Mouse (Mus musculus) liver, embryonic 11.5 days (tissue): ENCODE measurements at regions not wholly inside any gene's neighbourhood (a gene's known extent, or its start where the extent isn't known, plus 50 kb on each side); places are given as distances from the start of the nearest gene placed in this dataset.
"Not testable (repeated sequence)": the region's sequence is repeated elsewhere in the genome, so short reads cannot be mapped to it uniquely, and the experiment has no call there.

Experiments
- ATAC-seq: fragments of 200-750 bp; cut with Nextera tagmentation; replicated peaks from 2 replicates; pipeline ENCODE4 v1.8.0; 2017; ENCODE audit warnings: moderate number of reproducible peaks, mild to moderate bottlenecking, moderate TSS enrichment, moderate library complexity; ENCODE audit not compliant: low FRiP score
- DNase-seq: peaks from one replicate; pipeline ENCODE4 v3.0.0-alpha.2; 2017; ENCODE audit warnings: low spot score
- H3K27ac ChIP-seq: fragments of 300-500 bp; sonication (generic); 2 replicates; pipeline ENCODE4 v1.5.1; 2014; ENCODE audit warnings: mild to moderate bottlenecking, low read depth, low read length, control low read depth
- H3K27me3 ChIP-seq: fragments of 300-500 bp; sonication (generic); replicated peaks from 2 replicates; pipeline ENCODE4 v1.6.1; 2014; ENCODE audit warnings: low read length, mixed read lengths; ENCODE audit not compliant: control insufficient read depth, insufficient read depth
- H3K36me3 ChIP-seq: fragments of 300-500 bp; sonication (generic); 2 replicates; pipeline ENCODE4 v1.6.1; 2014; ENCODE audit warnings: mild to moderate bottlenecking, low read length, moderate library complexity, mixed read lengths; ENCODE audit not compliant: control insufficient read depth, insufficient read depth
- H3K4me1 ChIP-seq: fragments of 300-500 bp; sonication (generic); replicated peaks from 2 replicates; pipeline ENCODE4 v1.6.1; 2014; ENCODE audit warnings: low read length, mixed read lengths; ENCODE audit not compliant: control insufficient read depth, insufficient read depth
- H3K4me2 ChIP-seq: fragments of 300-500 bp; sonication (generic); 2 replicates; pipeline ENCODE4 v1.6.1; 2014; ENCODE audit warnings: mild to moderate bottlenecking, control low read depth, moderate library complexity
- H3K4me3 ChIP-seq: fragments of 300-500 bp; sonication (generic); 2 replicates; pipeline ENCODE4 v1.5.1; 2014; ENCODE audit warnings: low read depth, low read length, control low read depth
- H3K9ac ChIP-seq: fragments of 300-500 bp; sonication (generic); 2 replicates; pipeline ENCODE4 v1.6.1; 2014; ENCODE audit warnings: low read depth, low read length, control low read depth
- H3K9me3 ChIP-seq: fragments of 300-500 bp; sonication (generic); 2 replicates; pipeline ENCODE4 v1.6.1; 2016; ENCODE audit warnings: low read length, inconsistent platforms, mixed read lengths; ENCODE audit not compliant: control insufficient read depth
- WGBS: fragments of 180-500 bp; shearing (Covaris S2); extraction: QIAGEN DNeasy Blood & Tissue Kit; methylation state at CpG from one replicate; pipeline ENCODE4 v1.1.7; 2014; 5-methylcytosine and 5-hydroxymethylcytosine counted together

- H3K4me2 ChIP-seq, H3K9ac ChIP-seq: not testable (repeated sequence)
- peak overlapping the region; percentile 17 for H3K4me3 ChIP-seq
Measured at GRCm38 (mm10) chr12:22156467-22157037, 739.1 kb upstream of the Ywhaq start.

GRCm38 (mm10) chr12:22155341-22155740 lies 737.9 kb upstream of the Ywhaq start:
- not testable (repeated sequence) for H3K4me1 ChIP-seq, H3K9me3 ChIP-seq, H3K4me3 ChIP-seq, DNase-seq, H3K4me2 ChIP-seq, H3K36me3 ChIP-seq, H3K27ac ChIP-seq, H3K27me3 ChIP-seq, ATAC-seq, H3K9ac ChIP-seq
- 73% methylated on average over 4 of the region's 8 CpGs for WGBS

More at GRCm38 (mm10) chr12:22156467-22157037, 739.1 kb upstream of the Ywhaq start:
- not testable (repeated sequence) for H3K4me1 ChIP-seq, H3K9me3 ChIP-seq, DNase-seq, H3K27me3 ChIP-seq, ATAC-seq, H3K27ac ChIP-seq, H3K36me3 ChIP-seq
- WGBS, result 5% methylated on average over 32 of the region's 47 CpGs
